Comparison of ENCODE assay signal across 1 mouse cellular context in the genomic region with DNA sequence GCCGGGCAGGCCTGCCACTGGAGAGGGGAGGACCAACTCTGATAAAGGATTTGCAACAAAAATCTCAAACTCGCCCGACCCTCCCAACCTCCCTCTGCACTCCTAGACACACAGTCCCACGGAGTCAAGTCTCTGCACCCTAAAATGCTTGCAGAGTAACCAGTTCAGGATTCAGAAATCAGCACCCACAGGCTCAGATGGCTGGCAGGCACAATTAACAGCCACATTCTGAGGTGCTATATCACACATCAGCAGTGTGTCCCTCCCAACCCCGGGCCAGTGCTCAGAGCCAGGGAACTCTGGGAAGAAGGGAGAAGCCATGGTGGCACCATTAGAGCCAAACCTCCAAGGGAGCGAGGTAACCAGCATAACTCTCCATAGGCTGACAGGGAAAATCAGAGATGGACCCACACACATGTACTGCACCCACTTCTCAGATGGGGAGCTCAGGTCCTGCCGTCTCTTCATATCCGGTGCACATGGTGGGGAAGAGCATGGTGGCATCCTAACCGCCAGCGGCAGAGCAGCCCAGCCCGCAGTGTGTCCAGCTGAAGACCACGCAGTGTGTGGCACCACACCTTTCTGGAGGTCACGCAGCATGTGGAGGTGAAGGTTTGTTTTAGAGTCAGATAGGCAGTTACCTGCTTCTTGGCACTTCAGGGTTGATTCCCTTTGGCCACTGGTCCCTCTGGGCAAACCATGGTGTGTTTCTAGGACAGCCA.
TF ChIP-seq lines count a peak whose summit lies in the region.

No protein-coding gene starts in this region.

TF ChIP-seq in MEL, 35 proteins besides CTCF, POLR2A, EP300 and RAD21:
- TF ChIP-seq MAZ (IDR thresholded peaks at IDR 0.05; ENCODE audit: low read depth, low read length) (no peak), GABPA (IDR thresholded peaks at IDR 0.05; ENCODE audit: low read depth, low read length) (no peak), SIN3A (IDR thresholded peaks at IDR 0.05; ENCODE audit: low read length) (no peak), MYC (IDR thresholded peaks at IDR 0.05; ENCODE audit: low read depth, low read length) (0 out of 2 replicates have a peak, but pooled peaks have one; percentile 29), TCF12 (IDR thresholded peaks at IDR 0.05; ENCODE audit: low read depth, low read length) (no peak), ZNF384 (IDR thresholded peaks at IDR 0.05; ENCODE audit: low read depth, low read length) (no peak), GATA1 (IDR thresholded peaks at IDR 0.05; ENCODE audit: low read depth, low read length) (no peak), SMC3 (IDR thresholded peaks at IDR 0.05; ENCODE audit: low read depth, low read length) (0 out of 2 replicates have a peak, but pooled peaks have one; percentile 1), TAL1 (IDR thresholded peaks at IDR 0.05; ENCODE audit: low read length) (no peak), ZKSCAN1 (IDR thresholded peaks at IDR 0.05; ENCODE audit: low read depth, low read length) (no peak), POLR2AphosphoS5 (IDR thresholded peaks at IDR 0.05; ENCODE audit: borderline replicate concordance, low read depth, low read length) (peak; percentile 96), MAFK (IDR thresholded peaks at IDR 0.05; ENCODE audit: borderline replicate concordance, low read depth, low read length) (no peak; the same call in 1 of the 2 replicates), POLR2AphosphoS2 (IDR thresholded peaks at IDR 0.05; ENCODE audit: low read length) (peak; percentile 93), NRF1 (IDR thresholded peaks at IDR 0.05; ENCODE audit: insufficient read depth, low read depth, low read length, poor library complexity, severe bottlenecking) (no peak), CHD1 (IDR thresholded peaks at IDR 0.05; ENCODE audit: low read depth, low read length) (no peak), BHLHE40 (IDR thresholded peaks at IDR 0.05; ENCODE audit: borderline replicate concordance, low read depth, low read length) (no peak), MXI1 (IDR thresholded peaks at IDR 0.05; ENCODE audit: low read depth, low read length) (no peak), UBTF (IDR thresholded peaks at IDR 0.05; ENCODE audit: borderline replicate concordance, insufficient read depth, low read depth, low read length) (no peak), ETS1 (IDR thresholded peaks at IDR 0.05; ENCODE audit: low read depth, low read length) (no peak), MEF2A (IDR thresholded peaks at IDR 0.05; ENCODE audit: extremely low read depth, insufficient replicate concordance, low read depth, low read length, poor library complexity, severe bottlenecking) (no peak), HCFC1 (IDR thresholded peaks at IDR 0.05; ENCODE audit: low read depth, low read length) (no peak), ZMIZ1 (IDR thresholded peaks at IDR 0.05; ENCODE audit: low read depth, low read length) (peak; percentile 68), JUND (IDR thresholded peaks at IDR 0.05; ENCODE audit: low read depth, low read length) (no peak), MYB (IDR thresholded peaks at IDR 0.05; ENCODE audit: low read depth, low read length) (no peak), CHD2 (IDR thresholded peaks at IDR 0.05; ENCODE audit: low read length) (peak; percentile 48; the same call in 1 of the 2 replicates), ZC3H11A (IDR thresholded peaks at IDR 0.05; ENCODE audit: low read depth, low read length) (peak; percentile 11; the same call in 1 of the 2 replicates), KAT2A (conservative IDR thresholded peaks at IDR 0.05; ENCODE audit: low read depth, low read length) (no peak), E2F4 (IDR thresholded peaks at IDR 0.05; ENCODE audit: borderline replicate concordance, low read depth, low read length) (no peak), MAX (IDR thresholded peaks at IDR 0.05; ENCODE audit: low read length) (no peak), ELF1 (IDR thresholded peaks at IDR 0.05; ENCODE audit: low read depth, low read length) (no peak), RCOR1 (IDR thresholded peaks at IDR 0.05; ENCODE audit: low read depth, low read length) (no peak), USF2 (IDR thresholded peaks at IDR 0.05; ENCODE audit: borderline replicate concordance in 1 of 2, insufficient read depth in 1 of 2, low read depth in 1 of 2, low read length in 2 of 2) (no peak), NELFE (IDR thresholded peaks at IDR 0.05; ENCODE audit: low read depth, low read length) (0 out of 2 replicates have a peak, but pooled peaks have one; percentile 12), USF1 (IDR thresholded peaks at IDR 0.05; ENCODE audit: low read depth, low read length) (no peak), TBP (IDR thresholded peaks at IDR 0.05; ENCODE audit: low read depth, low read length) (no peak; the same call in 1 of the 2 replicates)
